ENCODE assay signal across 13 mouse cellular contexts in the genomic region with DNA sequence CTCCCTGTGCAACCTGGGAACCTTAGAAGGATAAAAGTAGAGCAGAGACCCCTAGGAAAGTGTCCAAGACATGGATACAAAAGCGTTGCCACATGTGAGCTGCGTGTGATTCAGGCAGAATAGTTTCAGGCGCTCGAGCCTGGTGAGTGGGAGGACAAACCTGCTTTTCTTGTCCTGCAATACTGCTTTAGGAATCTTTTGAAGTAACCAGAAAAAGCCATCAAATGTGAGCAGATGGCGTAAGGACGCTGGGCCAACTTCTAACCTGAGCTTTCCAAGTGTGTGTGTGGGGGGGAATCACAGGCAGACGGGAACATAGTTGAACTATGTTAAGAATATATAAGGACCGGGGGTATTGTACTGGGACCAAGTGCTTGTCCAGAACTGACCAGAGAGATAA. TPM values are rescaled to one million over a fixed set of nuclear protein-coding genes. Genes with fewer than 3 reads are reported as not detected.
DNase-seq lines count a peak whose midpoint lies in the region; ATAC-seq and TF ChIP-seq lines count a peak whose summit lies in the region.
"Had no signal": no experiment of that assay in that cellular context is flagged by ENCODE, and none has a peak within 500 bp of the region (broad histone marks: within the 10 kb centered on the region; RNA-seq: fewer than 3 reads in every experiment).

No protein-coding gene starts in this region.

- H3K4me2 ChIP-seq in hindbrain, embryonic 11.5 days (replicated peaks; ENCODE audit: low read depth, low read length) = no peak overlapping the region
- no peak overlapping the region for H3K4me2 ChIP-seq in lung, embryonic 16.5 days (ENCODE audit: low read depth, low read length)
- no peak overlapping the region for H3K4me2 ChIP-seq in stomach, postnatal 0 days (replicated peaks; ENCODE audit: low read depth)
- H3K4me2 ChIP-seq: heart, embryonic 15.5 days; liver, embryonic 11.5 days; neural tube, embryonic 12.5 days had no signal

- no peak for TF ChIP-seq CTCF in stomach, postnatal 0 days (IDR thresholded peaks at IDR 0.05; ENCODE audit: low read depth)

- H3K27ac ChIP-seq in hindbrain, embryonic 11.5 days (ENCODE audit: low read depth, low read length) = no peak overlapping the region
- no peak overlapping the region for H3K27ac ChIP-seq in hindbrain, embryonic 10.5 days
- peak overlapping the region; percentile 53 for H3K27ac ChIP-seq in lung, embryonic 16.5 days (ENCODE audit: low read length)
- H3K27ac ChIP-seq in stomach, postnatal 0 days (replicated peaks) = peak overlapping the region; percentile 53
- H3K27ac ChIP-seq: heart, embryonic 15.5 days; midbrain, embryonic 10.5 days; neural tube, embryonic 12.5 days had no signal

- no peaks in the 10 kb centered on the region for H3K4me1 ChIP-seq in hindbrain, embryonic 11.5 days (replicated peaks; ENCODE audit: control insufficient read depth, insufficient read depth, low read length)
- no peaks in the 10 kb centered on the region for H3K4me1 ChIP-seq in hindbrain, embryonic 10.5 days (replicated peaks)
- H3K4me1 ChIP-seq in lung, embryonic 16.5 days (replicated peaks; ENCODE audit: control insufficient read depth, insufficient read depth, low read length) = peaks cover 8% of the 10 kb centered on the region; the same call in 1 of the 2 replicates
- no peaks in the 10 kb centered on the region for H3K4me1 ChIP-seq in stomach, postnatal 0 days (replicated peaks; ENCODE audit: control insufficient read depth, insufficient read depth)
- H3K4me1 ChIP-seq: midbrain, embryonic 10.5 days; neural tube, embryonic 12.5 days had no signal

- H3K36me3 ChIP-seq in hindbrain, embryonic 11.5 days (ENCODE audit: control insufficient read depth, insufficient read depth, low read length) = no peaks in the 10 kb centered on the region
- peaks cover 33% of the 10 kb centered on the region for H3K36me3 ChIP-seq in hindbrain, embryonic 10.5 days
- H3K36me3 ChIP-seq in lung, embryonic 16.5 days (ENCODE audit: control insufficient read depth, insufficient read depth, low read length) = no peaks in the 10 kb centered on the region
- no peaks in the 10 kb centered on the region for H3K36me3 ChIP-seq in stomach, postnatal 0 days (ENCODE audit: control insufficient read depth, insufficient read depth, low read length)

- no peak for TF ChIP-seq EP300 in stomach, postnatal 0 days (optimal IDR thresholded peaks at IDR 0.05)

- H3K9ac ChIP-seq in hindbrain, embryonic 11.5 days (ENCODE audit: low read depth, low read length) = no peak overlapping the region
- H3K9ac ChIP-seq in lung, embryonic 16.5 days (ENCODE audit: low read length) = no peak overlapping the region
- no peak overlapping the region for H3K9ac ChIP-seq in stomach, postnatal 0 days (ENCODE audit: low read length)
- H3K9ac ChIP-seq: heart, embryonic 15.5 days; neural tube, embryonic 12.5 days had no signal

- 91% methylated on average over 8 of the region's 8 CpGs for WGBS in hindbrain, embryonic 11.5 days
- WGBS in hindbrain, embryonic 10.5 days = 88% methylated on average over 8 of the region's 8 CpGs
- WGBS in lung, embryonic 16.5 days = 62% methylated on average over 8 of the region's 8 CpGs
- 65% methylated on average over 8 of the region's 8 CpGs for WGBS in stomach, postnatal 0 days

- 0 out of 2 replicates have a peak, but pooled peaks have one; percentile 13 for ATAC-seq in hindbrain, embryonic 11.5 days (ENCODE audit: low FRiP score)
- peak; percentile 64 for ATAC-seq in lung, embryonic 16.5 days (ENCODE audit: low read depth)
- no peak for ATAC-seq in stomach, postnatal 0 days (ENCODE audit: low FRiP score, low TSS enrichment)

- H3K9me3 ChIP-seq in hindbrain, embryonic 11.5 days (ENCODE audit: control insufficient read depth, low read length) = no peaks in the 10 kb centered on the region
- no peaks in the 10 kb centered on the region for H3K9me3 ChIP-seq in hindbrain, embryonic 10.5 days
- no peaks in the 10 kb centered on the region for H3K9me3 ChIP-seq in lung, embryonic 16.5 days (ENCODE audit: control insufficient read depth, low read length)
- no peaks in the 10 kb centered on the region for H3K9me3 ChIP-seq in stomach, postnatal 0 days (ENCODE audit: control insufficient read depth, low read length)
- H3K9me3 ChIP-seq: heart, embryonic 15.5 days; midbrain, embryonic 10.5 days; neural tube, embryonic 12.5 days had no signal

- H3K4me3 ChIP-seq in hindbrain, embryonic 11.5 days (ENCODE audit: low read depth, low read length) = no peak overlapping the region
- H3K4me3 ChIP-seq in hindbrain, embryonic 10.5 days = no peak overlapping the region
- H3K4me3 ChIP-seq in lung, embryonic 16.5 days (ENCODE audit: low read length) = no peak overlapping the region
- H3K4me3 ChIP-seq in stomach, postnatal 0 days (ENCODE audit: low read depth, low read length) = no peak overlapping the region
- H3K4me3 ChIP-seq: heart, embryonic 15.5 days; midbrain, embryonic 10.5 days; neural tube, embryonic 12.5 days had no signal

- no peak for DNase-seq in hindbrain, embryonic 11.5 days (ENCODE audit: low spot score)
- no peak for DNase-seq in hindbrain, embryonic 10.5 days (ENCODE audit: low spot score)
- peak; percentile 78 for DNase-seq in right cerebral cortex, adult 18-20 months
- DNase-seq in right cerebral cortex, postnatal 4 days = no peak
- no peak for DNase-seq in stomach, postnatal 0 days (ENCODE audit: low spot score)
- DNase-seq in spleen, postnatal 36 days (ENCODE audit: low spot score in 2 of 2) = no peak
- no peak for DNase-seq in c-Kit-positive CD71-positive TER-119-positive erythroid progenitor cells, embryonic 14.5 days (ENCODE audit: low spot score)
- DNase-seq: thymus, postnatal 36 days had no signal

- no peaks in the 10 kb centered on the region for H3K27me3 ChIP-seq in hindbrain, embryonic 11.5 days (ENCODE audit: control insufficient read depth, insufficient read depth, low read length)
- H3K27me3 ChIP-seq in hindbrain, embryonic 10.5 days (ENCODE audit: insufficient read depth, poor library complexity, severe bottlenecking) = no peaks in the 10 kb centered on the region
- no peaks in the 10 kb centered on the region for H3K27me3 ChIP-seq in lung, embryonic 16.5 days (ENCODE audit: control insufficient read depth, insufficient read depth, low read depth, low read length)
- H3K27me3 ChIP-seq in stomach, postnatal 0 days (ENCODE audit: control insufficient read depth, insufficient read depth, low read length) = no peaks in the 10 kb centered on the region
- H3K27me3 ChIP-seq: heart, embryonic 15.5 days; neural tube, embryonic 12.5 days had no signal

RNA-seq across cellular contexts. Expression of a gene that starts 6.7 kb away (rescaled TPM):
- 12.3 and 13.6 TPM in 2 replicates for polyA plus RNA-seq in hindbrain, embryonic 11.5 days (2014; fragmentation: Nextera tagmentation; extraction: Ambion mirVana)
- 6.9 TPM in 2 replicates for polyA plus RNA-seq in hindbrain, embryonic 10.5 days (2016; fragmentation: Nextera tagmentation; extraction: Ambion mirVana)
- polyA plus RNA-seq in lung, embryonic 16.5 days (2015; fragmentation: Nextera tagmentation; extraction: Ambion mirVana) = 9.6 and 11.1 TPM in 2 replicates
- 4.7 and 5.5 TPM in 2 replicates for polyA plus RNA-seq in stomach, postnatal 0 days (2015; fragmentation: Nextera tagmentation; extraction: Ambion mirVana)

Comparison
In these comparisons a context has a peak if more than half of its experiments do, and no peak if none do; other contexts are left out.
1. H3K27ac ChIP-seq: peak in lung, embryonic 16.5 days (single experiment) and stomach, postnatal 0 days (single experiment); none in hindbrain, embryonic 11.5 days (single experiment) and hindbrain, embryonic 10.5 days (single experiment).